Mouse (Mus musculus) ovary, postnatal 14 days (tissue): ENCODE measurements around the gene Ctdsp2.

Source experiments
- DNase-seq: peaks from one replicate; pipeline ENCODE4 v3.0.0; 2022; ENCODE audit warnings: low spot score

Gene Ctdsp2

DNA sequence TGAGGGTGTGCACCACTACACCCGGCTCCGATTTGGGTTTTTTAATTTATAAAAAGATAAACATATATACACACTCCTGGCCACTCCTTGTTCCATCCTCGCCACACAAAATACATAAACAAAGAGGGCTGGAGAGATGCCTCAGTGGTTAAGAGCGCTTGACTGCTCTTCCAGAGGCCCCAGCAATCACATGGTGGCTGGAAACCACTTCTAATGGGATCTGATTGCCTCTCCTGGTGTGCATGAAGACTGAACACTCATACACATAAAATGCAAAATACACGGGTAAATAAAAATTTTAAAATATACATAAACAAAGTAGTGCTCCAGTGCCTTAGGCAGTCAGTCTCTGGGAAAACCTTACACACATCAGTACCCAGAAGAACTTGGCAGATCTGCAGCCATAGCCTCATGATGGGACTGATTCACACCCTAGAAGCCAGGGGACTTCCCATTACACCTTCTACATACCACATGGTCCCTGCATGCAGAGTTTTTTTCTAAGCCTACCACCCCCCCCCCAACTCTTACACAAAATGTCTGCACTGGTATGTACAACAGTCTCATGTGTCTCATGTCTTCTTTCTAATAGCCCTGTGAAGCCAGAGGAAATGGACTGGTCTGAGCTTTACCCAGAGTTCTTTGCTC, 64.1 kb downstream of the Ctdsp2 start:
- no peak for DNase-seq

DNA sequence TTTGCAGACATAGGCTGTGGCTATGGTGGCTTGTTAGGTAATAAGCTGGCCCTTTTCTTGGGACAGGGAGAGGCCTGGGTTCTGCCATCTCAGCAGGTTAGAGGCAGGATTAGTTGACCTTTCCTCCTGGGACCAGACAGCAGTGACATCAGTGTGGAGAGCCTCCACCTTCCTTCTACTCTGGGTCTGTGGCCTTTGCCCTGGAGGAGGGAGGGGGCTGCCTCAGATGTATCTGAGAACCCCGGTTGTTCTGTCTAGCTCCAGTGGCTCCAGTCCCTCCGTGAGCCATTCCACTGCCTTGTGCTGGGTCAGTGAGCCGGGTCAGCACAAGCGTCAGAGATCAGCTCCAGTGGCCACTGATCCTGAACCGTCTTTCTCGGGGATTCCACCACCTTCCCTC, 64.7 kb downstream of the Ctdsp2 start:
- DNase-seq = no peak

DNA sequence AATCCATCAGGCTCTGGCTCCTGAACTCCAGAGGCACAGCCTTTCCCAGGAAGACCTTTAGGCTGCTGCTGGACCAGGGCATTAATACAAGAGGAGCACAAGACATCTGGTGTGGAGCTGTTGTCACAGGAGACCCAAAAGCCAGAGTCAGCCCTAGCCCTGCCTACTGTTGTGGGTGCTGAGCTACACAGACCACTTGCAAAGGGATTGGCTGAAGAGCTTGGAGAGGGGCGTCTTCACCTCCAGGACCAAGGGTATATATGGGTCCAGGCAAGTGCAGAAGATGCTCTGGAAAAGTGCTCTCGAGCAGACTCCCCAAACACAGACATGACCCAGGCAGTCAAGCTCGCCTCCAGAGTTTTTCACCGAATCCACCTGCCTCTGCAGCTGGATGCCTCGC, 69.4 kb downstream of the Ctdsp2 start, which contains the start of gene Cyp27b1:
TSS of gene Cyp27b1 (plus strand) at position 297 of the 400 bp plus-strand sequence.
- no peak for DNase-seq

DNA sequence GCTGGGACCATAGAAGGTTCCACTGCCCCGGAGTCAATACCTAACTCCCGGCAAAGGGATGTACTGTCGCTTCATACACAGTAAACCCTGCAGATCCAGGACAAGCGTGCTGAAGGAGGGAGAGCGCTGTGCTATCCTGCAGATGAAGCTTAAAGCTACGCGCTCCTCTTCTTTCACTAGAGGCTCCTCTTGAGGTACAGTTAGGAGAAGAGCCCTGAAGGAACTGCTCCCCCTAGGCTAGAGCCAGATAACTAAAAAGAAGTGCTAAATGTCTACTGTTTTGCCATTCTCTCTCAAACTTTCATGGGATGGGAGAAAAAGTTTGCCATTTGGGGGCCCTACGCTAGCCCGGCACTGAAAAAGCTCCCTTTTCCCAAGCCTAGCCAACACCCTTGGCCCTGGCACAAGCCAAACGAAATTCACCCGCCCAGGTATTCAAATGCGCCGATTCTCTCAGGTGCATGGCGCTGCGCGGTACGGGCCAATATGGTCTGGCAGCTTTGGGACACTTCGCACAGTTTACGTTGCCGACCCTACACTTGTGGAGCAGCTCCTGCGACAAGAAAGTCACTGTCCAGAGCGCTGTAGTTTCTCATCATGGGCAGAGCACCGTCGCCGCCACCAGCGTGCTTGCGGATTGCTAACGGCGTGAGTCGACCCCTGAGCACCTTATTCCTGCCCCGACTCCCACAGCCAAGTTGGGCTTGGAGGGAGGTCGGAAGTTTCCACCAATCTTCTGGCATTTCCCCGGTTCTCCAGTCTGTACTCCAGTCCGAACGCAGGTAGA, 70.3 kb downstream of the Ctdsp2 start:
- no peak for DNase-seq
